Mouse (Mus musculus) retina, embryonic 14.5 days (tissue): ENCODE results near the gene Zscan4c.
"Not testable (repeated sequence)": the region's sequence is repeated elsewhere in the genome, so short reads cannot be mapped to it uniquely, and the experiment has no call there.

Experiments used
- DNase-seq: peaks from one replicate; pipeline ENCODE4 v3.0.0-alpha.2; 2015; ENCODE audit warnings: low spot score

Zscan4c gene

GRCm38 (mm10) chr7:11005445-11005844 lies at the start of gene Zscan4c:
Gene Zscan4c, plus strand, starts transcription at chr7:11005745.
- DNase-seq: not testable (repeated sequence)
